In the genomic region with DNA sequence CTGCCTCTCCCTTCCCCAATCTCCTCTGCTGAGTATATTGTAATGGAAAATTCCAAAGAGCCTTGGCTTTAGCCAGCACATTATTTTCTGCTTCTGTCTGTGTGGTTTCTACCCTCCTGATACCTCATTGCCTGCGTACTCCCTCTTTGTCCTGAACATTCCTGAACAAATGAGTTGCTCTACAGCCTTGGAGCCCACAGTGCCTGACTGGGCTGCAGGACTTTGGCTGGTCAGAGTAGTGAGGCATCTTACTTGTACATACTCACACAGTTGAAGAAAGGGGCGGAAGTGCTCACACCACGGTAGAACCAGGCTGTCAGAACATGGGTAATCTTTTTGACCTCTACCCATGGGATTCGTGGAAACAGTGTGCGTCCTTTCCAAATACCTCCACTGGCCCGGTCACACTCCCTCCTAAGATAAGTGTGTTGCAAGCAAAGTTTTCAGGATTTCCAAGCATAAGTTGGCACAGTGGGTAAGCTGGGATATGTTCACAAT, we compare ENCODE assay signal across 20 mouse cellular contexts. TPM values are rescaled to one million over a fixed set of nuclear protein-coding genes. Genes with fewer than 3 reads are reported as not detected.
DNase-seq lines count a peak whose midpoint lies in the region; ATAC-seq and TF ChIP-seq lines count a peak whose summit lies in the region.
"Had no signal": no experiment of that assay in that cellular context is flagged by ENCODE, and none has a peak within 500 bp of the region (broad histone marks: within the 10 kb centered on the region; RNA-seq: fewer than 3 reads in every experiment).

No protein-coding gene starts in this region.

- H3K4me2 ChIP-seq in liver, embryonic 12.5 days, result no peak overlapping the region
- H3K4me2 ChIP-seq in stomach, embryonic 15.5 days, result no peak overlapping the region
- H3K4me2 ChIP-seq: embryonic facial prominence, embryonic 13.5 days; forebrain, embryonic 12.5 days; kidney, embryonic 15.5 days; midbrain, embryonic 15.5 days had no signal

- no peaks in the 10 kb centered on the region for H3K79me2 ChIP-seq in liver, adult 2 months (ENCODE audit: control insufficient read depth, insufficient read depth, low read length)

- no peak overlapping the region for H3K4me3 ChIP-seq in liver, adult 2 months (ENCODE audit: insufficient read depth, low read depth, low read length)
- no peak overlapping the region for H3K4me3 ChIP-seq in liver, embryonic 12.5 days
- H3K4me3 ChIP-seq in stomach, embryonic 15.5 days (replicated peaks), result no peak overlapping the region
- H3K4me3 ChIP-seq: embryonic facial prominence, embryonic 13.5 days; forebrain, embryonic 12.5 days; hindbrain, embryonic 10.5 days; kidney, embryonic 15.5 days; midbrain, embryonic 15.5 days had no signal

- H3K9me3 ChIP-seq in liver, embryonic 12.5 days (replicated peaks), result no peaks in the 10 kb centered on the region
- H3K9me3 ChIP-seq in stomach, embryonic 15.5 days, result no peaks in the 10 kb centered on the region
- H3K9me3 ChIP-seq: embryonic facial prominence, embryonic 13.5 days; forebrain, embryonic 12.5 days; hindbrain, embryonic 10.5 days; kidney, embryonic 15.5 days; midbrain, embryonic 15.5 days had no signal

- no peaks in the 10 kb centered on the region for H3K36me3 ChIP-seq in liver, adult 2 months (ENCODE audit: control insufficient read depth, insufficient read depth, low read length)
- no peaks in the 10 kb centered on the region for H3K36me3 ChIP-seq in liver, embryonic 12.5 days
- no peaks in the 10 kb centered on the region for H3K36me3 ChIP-seq in stomach, embryonic 15.5 days
- H3K36me3 ChIP-seq: embryonic facial prominence, embryonic 13.5 days; forebrain, embryonic 12.5 days; hindbrain, embryonic 10.5 days; kidney, embryonic 15.5 days; midbrain, embryonic 15.5 days had no signal

- no peak for TF ChIP-seq CTCF in liver, adult 2 months (IDR thresholded peaks at IDR 0.05; ENCODE audit: low read depth, low read length)

- no peak overlapping the region for H3K9ac ChIP-seq in liver, adult 2 months (ENCODE audit: low read depth, low read length)
- no peak overlapping the region for H3K9ac ChIP-seq in liver, embryonic 12.5 days
- H3K9ac ChIP-seq in stomach, embryonic 15.5 days, result no peak overlapping the region
- H3K9ac ChIP-seq: embryonic facial prominence, embryonic 13.5 days; forebrain, embryonic 12.5 days; kidney, embryonic 15.5 days; midbrain, embryonic 15.5 days had no signal

- intact Hi-C loops in heart, postnatal 36 days (cut with DNase I), result no loop called here

- no peak for TF ChIP-seq POLR2A in liver, adult 2 months (IDR thresholded peaks at IDR 0.05; ENCODE audit: extremely low read depth, insufficient read depth, low read length)

- H3K27ac ChIP-seq in liver, adult 2 months (replicated peaks; ENCODE audit: insufficient read depth, low read depth, low read length), result peak overlapping the region; percentile 70
- H3K27ac ChIP-seq in liver, embryonic 12.5 days, result no peak overlapping the region
- peak overlapping the region; percentile 31; the same call in 1 of the 2 replicates for H3K27ac ChIP-seq in stomach, embryonic 15.5 days
- H3K27ac ChIP-seq: embryonic facial prominence, embryonic 13.5 days; forebrain, embryonic 12.5 days; hindbrain, embryonic 10.5 days; midbrain, embryonic 15.5 days had no signal

- no peaks in the 10 kb centered on the region for H3K27me3 ChIP-seq in liver, adult 2 months (ENCODE audit: control insufficient read depth, insufficient read depth, low read length)
- H3K27me3 ChIP-seq in liver, embryonic 12.5 days (replicated peaks), result no peaks in the 10 kb centered on the region
- no peaks in the 10 kb centered on the region for H3K27me3 ChIP-seq in stomach, embryonic 15.5 days (replicated peaks)
- H3K27me3 ChIP-seq: forebrain, embryonic 12.5 days; midbrain, embryonic 15.5 days had no signal

- WGBS in liver, adult 2 months, result 28% methylated on average over 6 of the region's 6 CpGs
- WGBS in liver, embryonic 12.5 days (ENCODE audit: insufficient replicate concordance), result 77% methylated on average over 6 of the region's 6 CpGs
- WGBS in stomach, embryonic 15.5 days, result 76% methylated on average over 6 of the region's 6 CpGs

- no peak for ATAC-seq in liver, embryonic 12.5 days
- no peak for ATAC-seq in stomach, embryonic 15.5 days (ENCODE audit: insufficient read depth, low FRiP score, low read depth)
- ATAC-seq: midbrain, embryonic 15.5 days had no signal

- peaks cover 16% of the 10 kb centered on the region for H3K4me1 ChIP-seq in liver, adult 2 months (ENCODE audit: control insufficient read depth, insufficient read depth, low read length)
- H3K4me1 ChIP-seq in liver, embryonic 12.5 days, result no peaks in the 10 kb centered on the region
- H3K4me1 ChIP-seq in stomach, embryonic 15.5 days, result peaks cover 19% of the 10 kb centered on the region; the same call in 1 of the 2 replicates
- H3K4me1 ChIP-seq: forebrain, embryonic 12.5 days; hindbrain, embryonic 10.5 days; midbrain, embryonic 15.5 days had no signal

- DNase-seq in heart, adult 11 months, result peak; percentile 90
- DNase-seq in heart, postnatal 36 days, result no peak
- DNase-seq in liver, adult 2 months (ENCODE audit: extremely low read depth, low read depth, low spot score), result peak; percentile 94
- DNase-seq in adrenal gland, postnatal 10 days, result peak; percentile 25
- DNase-seq in layer of hippocampus, postnatal 14 days (ENCODE audit: low spot score in 2 of 2), result no peak
- DNase-seq: cerebellum, adult 18-20 months; thymus, adult 18-20 months had no signal

RNA-seq across cellular contexts. Expression of a gene that starts 23.0 kb away (rescaled TPM):
- 100 to 1,000 TPM; 117 to 135 TPM for total RNA-seq in heart, postnatal 36 days (2021)
- 23.9 and 25.5 TPM in 2 replicates for total RNA-seq in liver, adult 2 months (2014; rRNA removed)
- 36.6 and 50.5 TPM in 2 replicates for polyA plus RNA-seq in liver, adult 2 months (2012; rRNA removed)
- 4.5 and 4.6 TPM in 2 replicates for polyA plus RNA-seq in liver, embryonic 12.5 days (2016; fragmentation: Nextera tagmentation; extraction: Ambion mirVana)
- total RNA-seq in adrenal gland, postnatal 10 days (2021), result 10 to 100 TPM; 98.1 to 99.0 TPM
- 113 and 130 TPM in 2 replicates for polyA plus RNA-seq in stomach, embryonic 15.5 days (2015; fragmentation: Nextera tagmentation; extraction: Ambion mirVana)
- 100 to 1,000 TPM; 104 to 115 TPM for total RNA-seq in layer of hippocampus, postnatal 14 days (2021)

RNA-seq across cellular contexts. Expression of a gene that starts 44.9 kb away (rescaled TPM):
- not detected for total RNA-seq in heart, postnatal 36 days (2021)
- total RNA-seq in liver, adult 2 months (2014; rRNA removed), result not detected in 2 replicates
- polyA plus RNA-seq in liver, adult 2 months (2012; rRNA removed), result not detected in 2 replicates
- polyA plus RNA-seq in liver, embryonic 12.5 days (2016; fragmentation: Nextera tagmentation; extraction: Ambion mirVana), result not detected in 2 replicates
- not detected for total RNA-seq in adrenal gland, postnatal 10 days (2021)
- not detected in 2 replicates for polyA plus RNA-seq in stomach, embryonic 15.5 days (2015; fragmentation: Nextera tagmentation; extraction: Ambion mirVana)
- 1 to 10 TPM in 1 of 2 experiments, under 1 TPM in 1; 0.41 to 1.3 TPM for total RNA-seq in layer of hippocampus, postnatal 14 days (2021)
- total RNA-seq: ES-E14; left cerebral cortex, postnatal 14 days; megakaryocyte, adult 5-6 weeks had no signal
- polyA plus RNA-seq: brain, embryonic 14.5 days; embryonic facial prominence, embryonic 13.5 days; forebrain, embryonic 12.5 days; hindbrain, embryonic 10.5 days; intestine, embryonic 14.5 days; kidney, embryonic 15.5 days; liver, embryonic 16.5 days; midbrain, embryonic 15.5 days had no signal

Comparison
In these comparisons a context has a peak if more than half of its experiments do, and no peak if none do; other contexts are left out.
1. DNase-seq: peak in heart, adult 11 months (single experiment), liver, adult 2 months (single experiment) and adrenal gland, postnatal 10 days (single experiment); none in heart, postnatal 36 days (0 of 2) and layer of hippocampus, postnatal 14 days (0 of 2).